Mouse (Mus musculus) kidney, adult 8-10 months (tissue): ENCODE data around the gene Zfp697.
"Not testable (repeated sequence)": the region's sequence is repeated elsewhere in the genome, so short reads cannot be mapped to it uniquely, and the experiment has no call there.

ENCODE experiments used
- DNase-seq, 2 experiments: peaks; one replicate each; pipeline ENCODE4 v3.0.0; 2022

Gene Zfp697

GRCm38 (mm10) chr3:98374062-98374719 lies 8.1 kb upstream of the Zfp697 start:
- no peak for DNase-seq

- no peak for DNase-seq
These were observed 7.3 kb upstream of the Zfp697 start for GRCm38 (mm10) chr3:98374980-98375379.

GRCm38 (mm10) chr3:98378267-98378666 lies 4.0 kb upstream of the Zfp697 start:
- no peak for DNase-seq

- peak; percentile 79 to 89 for DNase-seq
These were observed 3.0 kb upstream of the Zfp697 start for GRCm38 (mm10) chr3:98379236-98379635.

GRCm38 (mm10) chr3:98381677-98382245 lies 500 bp upstream of the Zfp697 start:
- no peak for DNase-seq

GRCm38 (mm10) chr3:98383024-98383790 lies 946 bp downstream of the Zfp697 start:
- no peak for DNase-seq

- DNase-seq, result no peak
These were observed 4.8 kb downstream of the Zfp697 start for GRCm38 (mm10) chr3:98387086-98387485.

- peak in 1 of 2 experiments; percentile 42 for DNase-seq
These were observed 5.5 kb downstream of the Zfp697 start for GRCm38 (mm10) chr3:98387756-98388155.

GRCm38 (mm10) chr3:98389305-98389704 lies 7.0 kb downstream of the Zfp697 start:
- DNase-seq, result no peak

- DNase-seq, result peak in 1 of 2 experiments; percentile 0
These were observed 22.1 kb downstream of the Zfp697 start for GRCm38 (mm10) chr3:98404268-98404895.

GRCm38 (mm10) chr3:98405877-98406276 lies 23.6 kb downstream of the Zfp697 start:
- DNase-seq, result not testable (repeated sequence)

- DNase-seq, result peak in 1 of 2 experiments; percentile 0
These were observed 24.4 kb downstream of the Zfp697 start for GRCm38 (mm10) chr3:98406569-98407144.

- peak in 1 of 2 experiments; percentile 1 for DNase-seq
These were observed 25.1 kb downstream of the Zfp697 start for GRCm38 (mm10) chr3:98407261-98407780.

GRCm38 (mm10) chr3:98410619-98411580 lies 28.6 kb downstream of the Zfp697 start:
- DNase-seq, result peak in 1 of 2 experiments; percentile 9

GRCm38 (mm10) chr3:98413733-98414132 lies 31.5 kb downstream of the Zfp697 start:
- DNase-seq, result peak in 1 of 2 experiments; percentile 0

- DNase-seq, result peak in 1 of 2 experiments; percentile 11
These were observed 32.0 kb downstream of the Zfp697 start for GRCm38 (mm10) chr3:98414296-98414695.

GRCm38 (mm10) chr3:98416426-98417250 lies 34.4 kb downstream of the Zfp697 start:
- DNase-seq, result peak; percentile 55 to 66

- DNase-seq, result peak; percentile 96
These were observed 35.1 kb downstream of the Zfp697 start for GRCm38 (mm10) chr3:98417328-98417727.

- peak; percentile 49 to 50 for DNase-seq
These were observed 36.9 kb downstream of the Zfp697 start for GRCm38 (mm10) chr3:98418991-98419785.

- peak; percentile 78 to 88 for DNase-seq
These were observed 37.5 kb downstream of the Zfp697 start for GRCm38 (mm10) chr3:98419786-98420070.
